Mouse (Mus musculus) E14TG2a.4 (cell line): Measurements from ENCODE around the gene Olfr157.

Source experiments
- CTCF ChIP-seq: conservative IDR thresholded peaks from 2 replicates; pipeline ENCODE4 v1.5.1; 2014; ENCODE audit warnings: low read length
- POU5F1 ChIP-seq: IDR thresholded peaks from 2 replicates; pipeline ENCODE4 v1.6.1; 2014; ENCODE audit warnings: low read length, borderline replicate concordance

GRCm38 (mm10) chr4:43874501-43874900 lies 34.5 kb upstream of the Olfr157 start:
- no peak for TF ChIP-seq CTCF
- no peak for TF ChIP-seq POU5F1
